Mouse (Mus musculus): Measurements from ENCODE around the gene Gp6. TPM values are rescaled to one million over a fixed set of nuclear protein-coding genes. Genes with fewer than 3 reads are reported as not detected.
A peak's percentile ranks its signal among the peaks of the same experiment; 100 is the strongest.
"Not testable (repeated sequence)": the region's sequence is repeated elsewhere in the genome, so short reads cannot be mapped to it uniquely, and the experiment has no call there.

The Gp6 gene
- polyA plus RNA-seq, 1 experiment = not detected

DNA sequence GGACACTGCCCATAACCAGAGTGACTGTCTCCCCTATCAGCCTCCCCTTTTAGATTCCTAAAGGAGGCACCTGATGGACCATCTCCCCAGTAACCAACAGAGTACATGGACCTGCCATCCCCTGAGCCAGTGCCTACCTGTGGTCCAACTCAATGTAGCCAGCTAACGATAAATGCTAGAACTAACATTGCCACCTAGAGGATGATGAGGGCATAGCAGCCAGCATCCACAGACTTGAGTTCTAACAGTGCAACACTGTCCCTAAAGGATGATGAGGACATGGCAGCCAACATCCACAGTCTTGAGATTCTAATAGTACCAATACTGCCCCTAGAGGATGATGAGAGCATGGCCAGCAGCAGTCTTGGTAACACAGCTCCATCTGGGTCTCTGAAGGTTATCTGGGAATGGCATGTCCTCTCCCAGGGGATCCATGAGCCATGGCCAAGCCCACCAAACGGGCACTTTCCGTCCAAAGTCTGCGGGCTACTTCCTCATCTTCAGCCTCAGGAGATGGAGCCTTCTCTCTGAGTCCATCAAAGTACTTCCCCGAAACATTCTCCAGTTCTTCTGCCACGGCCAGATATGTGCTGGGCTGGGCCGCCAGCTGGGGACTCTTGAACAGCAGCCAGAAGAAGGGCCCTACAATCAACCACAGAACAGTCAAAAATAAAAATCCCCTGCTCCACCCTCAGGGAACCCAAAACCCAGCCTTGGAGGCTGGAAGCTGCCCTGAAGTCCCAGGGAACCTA is 29.8 kb upstream of the Gp6 start:
- TF ChIP-seq CTCF (IDR thresholded peaks at IDR 0.05; ENCODE audit: borderline replicate concordance, insufficient read depth, low read depth, low read length) = peak; percentile 99
- TF ChIP-seq POLR2A (IDR thresholded peaks at IDR 0.05; ENCODE audit: borderline replicate concordance, insufficient read depth, low read length) = no peak
- DNase-seq = peak; percentile 83 to 84
- H3K4me3 ChIP-seq (replicated peaks; ENCODE audit: insufficient read depth, low read depth, low read length) = no peak overlapping the region
- H3K27ac ChIP-seq (ENCODE audit: insufficient read depth, low read length) = no peak overlapping the region
- H3K4me1 ChIP-seq (ENCODE audit: control insufficient read depth, insufficient read depth, low read length) = no peaks in the 10 kb centered on the region
- no peaks in the 10 kb centered on the region for H3K27me3 ChIP-seq (ENCODE audit: control insufficient read depth, insufficient read depth, low read length)
- WGBS = 46% methylated on average over 7 of the region's 7 CpGs

DNA sequence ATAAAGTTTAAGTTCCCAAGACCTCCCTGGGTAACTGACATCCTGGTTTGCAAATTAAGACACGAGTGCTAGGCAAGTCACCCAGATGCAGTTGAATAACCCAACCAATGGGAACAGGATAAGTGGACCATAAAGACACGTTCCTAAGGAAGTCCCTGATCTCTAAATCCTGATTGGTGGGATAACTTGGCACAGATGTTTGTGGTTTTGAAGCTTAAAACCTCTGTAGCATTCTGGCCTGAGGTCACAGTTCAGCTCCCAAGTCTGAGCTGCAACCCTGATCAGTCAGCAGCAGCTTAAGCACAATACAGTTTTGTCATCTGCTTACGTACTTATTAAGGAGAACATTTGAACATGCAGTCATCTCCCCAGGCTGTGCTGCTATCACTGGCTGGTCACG is 22.7 kb upstream of the Gp6 start:
- no peak overlapping the region for H3K4me3 ChIP-seq (replicated peaks; ENCODE audit: insufficient read depth, low read depth, low read length)
- DNase-seq = no peak
- no peaks in the 10 kb centered on the region for H3K4me1 ChIP-seq (ENCODE audit: control insufficient read depth, insufficient read depth, low read length)
- H3K27ac ChIP-seq (ENCODE audit: insufficient read depth, low read length) = no peak overlapping the region
- 56% methylated on average over 4 of the region's 4 CpGs for WGBS
- no peaks in the 10 kb centered on the region for H3K27me3 ChIP-seq (ENCODE audit: control insufficient read depth, insufficient read depth, low read length)
- TF ChIP-seq CTCF (IDR thresholded peaks at IDR 0.05; ENCODE audit: borderline replicate concordance, insufficient read depth, low read depth, low read length) (no peak), POLR2A (IDR thresholded peaks at IDR 0.05; ENCODE audit: borderline replicate concordance, insufficient read depth, low read length) (no peak)

DNA sequence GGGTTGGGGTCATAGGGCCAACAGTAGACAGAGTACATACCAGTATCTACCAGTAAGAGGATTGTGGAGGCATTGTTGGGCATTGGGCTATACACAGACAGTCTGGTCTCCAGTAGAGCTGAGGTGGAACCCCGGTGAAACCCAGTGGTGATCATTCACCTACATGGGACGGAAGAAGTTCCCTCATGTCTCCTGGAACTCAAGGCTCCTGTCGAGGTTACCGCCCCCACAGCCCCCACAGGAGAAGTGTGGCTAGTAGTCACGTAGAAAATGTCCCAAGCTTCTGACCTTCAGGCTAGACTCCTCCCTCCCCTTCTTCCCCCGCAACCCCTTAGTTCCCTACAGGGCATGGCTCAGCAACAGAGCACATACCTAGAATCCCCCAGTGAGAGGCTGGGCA is 22.1 kb upstream of the Gp6 start:
- H3K4me3 ChIP-seq (replicated peaks; ENCODE audit: insufficient read depth, low read depth, low read length) = no peak overlapping the region
- TF ChIP-seq POLR2A (IDR thresholded peaks at IDR 0.05; ENCODE audit: borderline replicate concordance, insufficient read depth, low read length) (no peak), CTCF (IDR thresholded peaks at IDR 0.05; ENCODE audit: borderline replicate concordance, insufficient read depth, low read depth, low read length) (no peak)

DNA sequence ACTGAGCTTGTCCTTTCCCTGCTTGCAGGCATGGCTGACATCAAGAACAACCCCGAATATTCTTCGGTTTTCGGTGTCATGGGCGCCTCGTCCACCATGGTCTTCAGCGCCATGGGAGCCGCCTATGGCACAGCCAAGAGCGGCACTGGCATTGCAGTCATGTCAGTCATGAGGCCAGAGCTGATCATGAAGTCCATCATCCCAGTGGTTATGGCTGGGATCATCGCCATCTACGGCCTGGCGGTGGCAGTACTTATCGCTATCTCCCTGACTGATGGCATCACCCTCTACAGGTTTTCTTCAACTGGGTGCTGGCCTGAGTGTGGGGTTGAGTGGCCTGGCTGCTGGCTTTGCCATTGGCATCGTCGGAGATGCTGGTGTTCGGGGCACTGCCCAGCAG is 14.9 kb upstream of the Gp6 start:
- H3K4me1 ChIP-seq (ENCODE audit: control insufficient read depth, insufficient read depth, low read length); H3K4me3 ChIP-seq (replicated peaks; ENCODE audit: insufficient read depth, low read depth, low read length); H3K27ac ChIP-seq (ENCODE audit: insufficient read depth, low read length); DNase-seq; H3K27me3 ChIP-seq (ENCODE audit: control insufficient read depth, insufficient read depth, low read length): not testable (repeated sequence)
- WGBS = 93% methylated on average over 15 of the region's 15 CpGs

More for the DNA sequence above, 22.1 kb upstream of the Gp6 start:
- WGBS = 70% methylated on average over 6 of the region's 6 CpGs
- no peak for DNase-seq
- Histone ChIP-seq H3K27me3 (ENCODE audit: control insufficient read depth, insufficient read depth, low read length) (no peaks in the 10 kb centered on the region), H3K27ac (ENCODE audit: insufficient read depth, low read length) (no peak overlapping the region), H3K4me1 (ENCODE audit: control insufficient read depth, insufficient read depth, low read length) (no peaks in the 10 kb centered on the region)

DNA sequence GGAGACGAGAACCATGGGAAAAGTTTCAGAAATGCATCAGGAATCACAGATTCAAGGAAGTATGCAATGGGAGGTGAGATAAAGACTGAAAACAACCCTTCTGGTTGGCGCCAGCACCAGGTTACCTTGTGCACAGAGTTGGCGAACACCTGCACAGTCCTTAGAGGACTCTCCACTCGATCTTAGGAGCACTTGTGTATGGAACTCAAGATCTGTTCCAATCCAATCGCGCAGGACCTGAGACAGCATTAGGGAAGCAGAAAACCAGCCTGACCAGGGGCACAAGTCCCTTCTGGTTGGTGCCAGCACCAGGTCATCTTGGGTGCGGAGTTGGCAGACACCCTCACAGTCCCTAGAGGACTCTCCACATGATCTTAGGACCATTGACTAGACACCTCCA is 24.0 kb downstream of the Gp6 start:
- H3K4me1 ChIP-seq (ENCODE audit: control insufficient read depth, insufficient read depth, low read length) = no peaks in the 10 kb centered on the region
- DNase-seq = no peak
- H3K27me3 ChIP-seq (ENCODE audit: control insufficient read depth, insufficient read depth, low read length) = no peaks in the 10 kb centered on the region
- 83% methylated on average over 7 of the region's 7 CpGs for WGBS
- no peak overlapping the region for H3K4me3 ChIP-seq (replicated peaks; ENCODE audit: insufficient read depth, low read depth, low read length)
- H3K27ac ChIP-seq (ENCODE audit: insufficient read depth, low read length) = no peak overlapping the region
- TF ChIP-seq POLR2A (IDR thresholded peaks at IDR 0.05; ENCODE audit: borderline replicate concordance, insufficient read depth, low read length) (no peak), CTCF (IDR thresholded peaks at IDR 0.05; ENCODE audit: borderline replicate concordance, insufficient read depth, low read depth, low read length) (no peak)

DNA sequence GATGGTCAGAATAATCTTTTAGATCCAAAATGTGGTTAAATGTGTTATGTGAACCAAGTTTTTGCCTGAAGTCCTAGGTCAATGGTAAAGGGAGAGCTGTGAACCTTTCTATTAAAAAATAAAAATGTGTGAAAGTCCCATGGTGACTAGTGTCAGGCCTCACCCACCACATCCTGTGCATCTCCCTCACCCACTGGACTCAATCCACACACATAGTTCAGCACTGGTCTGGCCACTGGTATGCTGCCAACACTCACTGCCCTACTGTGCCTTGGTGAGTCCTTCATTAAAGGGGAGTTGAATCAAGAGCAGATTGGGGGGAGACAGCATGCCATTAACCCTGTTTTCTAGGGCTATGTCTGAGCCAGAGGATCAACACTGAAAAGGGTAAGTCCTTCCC is 60.0 kb downstream of the Gp6 start, which contains the start of gene Ncr1:
Gene Ncr1 (plus strand): TSS at position 216 of the 400 bp plus-strand sequence.
- no peak for TF ChIP-seq POLR2A (IDR thresholded peaks at IDR 0.05; ENCODE audit: borderline replicate concordance, insufficient read depth, low read length)
- TF ChIP-seq CTCF (IDR thresholded peaks at IDR 0.05; ENCODE audit: borderline replicate concordance, insufficient read depth, low read depth, low read length) = no peak
- no peak within 1 kb of the TSS for H3K27ac ChIP-seq (ENCODE audit: insufficient read depth, low read length)
- no peak within 1 kb of the TSS for H3K4me3 ChIP-seq (replicated peaks; ENCODE audit: insufficient read depth, low read depth, low read length)
- DNase-seq = no peak
- H3K27me3 ChIP-seq (ENCODE audit: control insufficient read depth, insufficient read depth, low read length) = no peaks in the 10 kb centered on the region
- no peaks in the 10 kb centered on the region for H3K4me1 ChIP-seq (ENCODE audit: control insufficient read depth, insufficient read depth, low read length)

DNA sequence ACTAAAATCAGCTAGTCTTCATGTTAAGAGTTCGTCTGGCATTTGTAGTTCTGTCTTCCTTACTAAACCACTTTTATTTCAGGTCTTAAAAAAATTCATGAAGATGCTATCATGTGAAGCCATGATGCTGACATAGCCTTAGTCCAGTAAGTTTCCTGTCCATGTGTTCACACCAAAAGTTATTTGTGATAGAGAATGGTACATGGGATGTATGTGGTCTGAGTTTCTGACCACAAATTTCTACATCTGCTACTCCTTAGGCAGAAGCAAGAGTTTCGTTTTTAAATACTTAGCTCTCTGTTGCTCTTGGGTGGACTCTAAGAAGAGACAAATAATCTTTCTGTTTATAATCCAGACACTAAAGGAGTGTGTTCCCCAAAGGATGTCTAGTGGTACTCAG is 74.2 kb downstream of the Gp6 start:
- Histone ChIP-seq H3K27me3 (ENCODE audit: control insufficient read depth, insufficient read depth, low read length) (no peaks in the 10 kb centered on the region), H3K27ac (ENCODE audit: insufficient read depth, low read length) (no peak overlapping the region), H3K4me1 (ENCODE audit: control insufficient read depth, insufficient read depth, low read length) (no peaks in the 10 kb centered on the region), H3K4me3 (replicated peaks; ENCODE audit: insufficient read depth, low read depth, low read length) (no peak overlapping the region)
- TF ChIP-seq POLR2A (IDR thresholded peaks at IDR 0.05; ENCODE audit: borderline replicate concordance, insufficient read depth, low read length) = no peak
- no peak for TF ChIP-seq CTCF (IDR thresholded peaks at IDR 0.05; ENCODE audit: borderline replicate concordance, insufficient read depth, low read depth, low read length)
- no peak for DNase-seq
- WGBS = 56% methylated on average over 2 of the region's 2 CpGs

Other genes with a start within 250 kb of the Gp6 start
- gene Leng9, start 247.4 kb downstream of the Gp6 start, polyA plus RNA-seq (2012; rRNA removed) = 8.8 and 9.7 TPM in 2 replicates
- gene Cdc42ep5, start 232.9 kb downstream of the Gp6 start, polyA plus RNA-seq (2012; rRNA removed) = 1.6 and 2.7 TPM in 2 replicates
- 0.05 and 0.08 TPM in 2 replicates for gene Lilra5, start 160.0 kb downstream of the Gp6 start, polyA plus RNA-seq (2012; rRNA removed)
- gene Ncr1, start 60.0 kb downstream of the Gp6 start, polyA plus RNA-seq (2012; rRNA removed) = 0.07 TPM in 1 of 2 replicates, not detected in the other
- gene Rdh13, start 47.9 kb upstream of the Gp6 start, polyA plus RNA-seq (2012; rRNA removed) = 32.7 and 33.0 TPM in 2 replicates
- 10.6 and 20.6 TPM in 2 replicates for gene Eps8l1, start 62.9 kb upstream of the Gp6 start, polyA plus RNA-seq (2012; rRNA removed)
- gene Ppp1r12c, start 103.9 kb upstream of the Gp6 start, polyA plus RNA-seq (2012; rRNA removed) = 111 and 120 TPM in 2 replicates
- 2.9 and 6.7 TPM in 2 replicates for gene Tnnt1, start 118.6 kb upstream of the Gp6 start, polyA plus RNA-seq (2012; rRNA removed)
- 5.4 and 9.5 TPM in 2 replicates for gene Tnni3, start 126.5 kb upstream of the Gp6 start, polyA plus RNA-seq (2012; rRNA removed)
- 1.1 and 1.4 TPM in 2 replicates for gene Dnaaf3, start 134.7 kb upstream of the Gp6 start, polyA plus RNA-seq (2012; rRNA removed)
- 16.9 and 19.0 TPM in 2 replicates for gene Syt5, start 149.8 kb upstream of the Gp6 start, polyA plus RNA-seq (2012; rRNA removed)
- 1.4 TPM in 2 replicates for gene Ptprh, start 206.3 kb upstream of the Gp6 start, polyA plus RNA-seq (2012; rRNA removed)
- 45.2 and 47.9 TPM in 2 replicates for gene Tmem86b, start 233.7 kb upstream of the Gp6 start, polyA plus RNA-seq (2012; rRNA removed)

Measured in cerebellum, adult 2 months (tissue).